Mouse (Mus musculus): ENCODE results near the gene Ptcd1.
"Not testable (repeated sequence)": the region's sequence is repeated elsewhere in the genome, so short reads cannot be mapped to it uniquely, and the experiment has no call there.

Ptcd1 gene

GRCm38 (mm10) chr5:145165184-145165583, 1.7 kb downstream of the Ptcd1 start:
- in situ Hi-C loops (cut with MboI, MseI) = loop anchor here (10.0 kb wide), 1 partner anchor 1790 kb away; no protein-coding TSS in a partner anchor

- in situ Hi-C loops (cut with MboI, MseI) = loop anchor here (10.0 kb wide), 1 partner anchor 1790 kb away; no protein-coding TSS in a partner anchor
Observed at GRCm38 (mm10) chr5:145164710-145165109, 2.2 kb downstream of the Ptcd1 start.

- in situ Hi-C loops (cut with MboI, MseI) = loop anchor here (10.0 kb wide), 1 partner anchor 1793 kb away; no protein-coding TSS in a partner anchor
Observed at GRCm38 (mm10) chr5:145161361-145161760, 5.5 kb downstream of the Ptcd1 start.

- in situ Hi-C loops (cut with MboI, MseI) = no loop called here
Observed at GRCm38 (mm10) chr5:145152690-145153089, 14.2 kb downstream of the Ptcd1 start.

GRCm38 (mm10) chr5:145149294-145149693, 17.6 kb downstream of the Ptcd1 start:
- in situ Hi-C loops (cut with MboI, MseI) = no loop called here

- in situ Hi-C loops (cut with MboI, MseI) = no loop called here
Observed at GRCm38 (mm10) chr5:145147748-145148147, 19.2 kb downstream of the Ptcd1 start.

- in situ Hi-C loops (cut with MboI, MseI) = no loop called here
Observed at GRCm38 (mm10) chr5:145140611-145141010, 26.3 kb downstream of the Ptcd1 start.

GRCm38 (mm10) chr5:145139571-145140519, 27.1 kb downstream of the Ptcd1 start, which contains the start of the genes Pdap1 and Bud31:
Gene Pdap1, minus strand, starts transcription at chr5:145140238.
Gene Bud31, plus strand, starts transcription at chr5:145140362.
- in situ Hi-C loops (cut with MboI, MseI) = no loop called here

GRCm38 (mm10) chr5:145138836-145139235, 28.1 kb downstream of the Ptcd1 start:
- in situ Hi-C loops (cut with MboI, MseI) = no loop called here

GRCm38 (mm10) chr5:145133275-145133674, 33.6 kb downstream of the Ptcd1 start:
- in situ Hi-C loops (cut with MboI, MseI) = not testable (repeated sequence)

GRCm38 (mm10) chr5:145130995-145131394, 35.9 kb downstream of the Ptcd1 start:
- in situ Hi-C loops (cut with MboI, MseI) = no loop called here

GRCm38 (mm10) chr5:145130191-145130590, 36.7 kb downstream of the Ptcd1 start:
- in situ Hi-C loops (cut with MboI, MseI) = no loop called here

- in situ Hi-C loops (cut with MboI, MseI) = not testable (repeated sequence)
Observed at GRCm38 (mm10) chr5:145129773-145130172, 37.1 kb downstream of the Ptcd1 start.

GRCm38 (mm10) chr5:145129124-145129523, 37.8 kb downstream of the Ptcd1 start:
- in situ Hi-C loops (cut with MboI, MseI) = no loop called here

- in situ Hi-C loops (cut with MboI, MseI) = no loop called here
Observed at GRCm38 (mm10) chr5:145126580-145126979, 40.3 kb downstream of the Ptcd1 start.

- in situ Hi-C loops (cut with MboI, MseI) = no loop called here
Observed at GRCm38 (mm10) chr5:145123396-145123795, 43.5 kb downstream of the Ptcd1 start.

GRCm38 (mm10) chr5:145120921-145121320, 46.0 kb downstream of the Ptcd1 start:
- in situ Hi-C loops (cut with MboI, MseI) = no loop called here

GRCm38 (mm10) chr5:145119385-145119784, 47.5 kb downstream of the Ptcd1 start:
- in situ Hi-C loops (cut with MboI, MseI) = no loop called here

GRCm38 (mm10) chr5:145118461-145118860, 48.4 kb downstream of the Ptcd1 start:
- in situ Hi-C loops (cut with MboI, MseI) = no loop called here

GRCm38 (mm10) chr5:145118005-145118404, 48.9 kb downstream of the Ptcd1 start:
- in situ Hi-C loops (cut with MboI, MseI) = no loop called here

GRCm38 (mm10) chr5:145116916-145117315, 50.0 kb downstream of the Ptcd1 start:
- in situ Hi-C loops (cut with MboI, MseI) = no loop called here

GRCm38 (mm10) chr5:145116316-145116715, 50.6 kb downstream of the Ptcd1 start:
- in situ Hi-C loops (cut with MboI, MseI) = no loop called here

- in situ Hi-C loops (cut with MboI, MseI) = no loop called here
Observed at GRCm38 (mm10) chr5:145115736-145116135, 51.2 kb downstream of the Ptcd1 start.

Data from T-helper 1 cell (primary cell).